ENCODE assay signal across 12 mouse cellular contexts in genomic region chr2:26319109-26319508, GRCm38 (mm10). TPM values are rescaled to one million over a fixed set of nuclear protein-coding genes. Genes with fewer than 3 reads are reported as not detected.
A peak's percentile ranks its signal among the peaks of the same experiment; 100 is the strongest.
DNase-seq lines count a peak whose midpoint lies in the region; ATAC-seq lines count a peak whose summit lies in the region.
"Had no signal": no experiment of that assay in that cellular context is flagged by ENCODE, and none has a peak within 500 bp of the region (broad histone marks: within the 10 kb centered on the region; RNA-seq: fewer than 3 reads in every experiment).

No protein-coding gene starts in this region.

- H3K9me3 ChIP-seq in hindbrain, embryonic 13.5 days, result no peaks in the 10 kb centered on the region
- no peaks in the 10 kb centered on the region for H3K9me3 ChIP-seq in hindbrain, embryonic 16.5 days (ENCODE audit: control insufficient read depth, low read length)
- H3K9me3 ChIP-seq in embryonic facial prominence, embryonic 13.5 days, result no peaks in the 10 kb centered on the region
- H3K9me3 ChIP-seq: heart, embryonic 12.5 days; hindbrain, embryonic 10.5 days had no signal

- H3K9ac ChIP-seq in hindbrain, embryonic 13.5 days, result peak overlapping the region; percentile 55; the same call in 1 of the 2 replicates
- no peak overlapping the region for H3K9ac ChIP-seq in hindbrain, embryonic 16.5 days (ENCODE audit: low read depth, low read length)
- peak overlapping the region; percentile 44; the same call in 1 of the 2 replicates for H3K9ac ChIP-seq in embryonic facial prominence, embryonic 13.5 days
- H3K9ac ChIP-seq: heart, embryonic 12.5 days had no signal

- ATAC-seq in hindbrain, embryonic 13.5 days (ENCODE audit: low FRiP score), result no peak
- ATAC-seq in hindbrain, embryonic 16.5 days, result no peak
- ATAC-seq in embryonic facial prominence, embryonic 13.5 days (ENCODE audit: insufficient number of reproducible peaks, insufficient read depth, low FRiP score, low TSS enrichment, low read depth), result no peak

- H3K4me3 ChIP-seq in hindbrain, embryonic 13.5 days, result no peak overlapping the region
- no peak overlapping the region for H3K4me3 ChIP-seq in hindbrain, embryonic 16.5 days (ENCODE audit: low read length)
- H3K4me3 ChIP-seq in embryonic facial prominence, embryonic 13.5 days, result no peak overlapping the region
- H3K4me3 ChIP-seq: heart, embryonic 12.5 days had no signal

- peaks cover 78% of the 10 kb centered on the region for H3K4me1 ChIP-seq in hindbrain, embryonic 13.5 days (replicated peaks)
- H3K4me1 ChIP-seq in hindbrain, embryonic 16.5 days (ENCODE audit: control insufficient read depth, insufficient read depth, low read depth, low read length), result peaks cover 50% of the 10 kb centered on the region
- peaks cover 49% of the 10 kb centered on the region for H3K4me1 ChIP-seq in embryonic facial prominence, embryonic 13.5 days

- peaks cover 29% of the 10 kb centered on the region for H3K36me3 ChIP-seq in hindbrain, embryonic 13.5 days
- H3K36me3 ChIP-seq in hindbrain, embryonic 16.5 days (ENCODE audit: control insufficient read depth, insufficient read depth, low read length), result peaks cover 14% of the 10 kb centered on the region
- H3K36me3 ChIP-seq in embryonic facial prominence, embryonic 13.5 days, result peaks cover 37% of the 10 kb centered on the region

- DNase-seq in cerebellum, adult 18-20 months, result peak; percentile 69 to 71
- DNase-seq in cerebellum, adult 8-10 months, result no peak
- DNase-seq in brain, adult 2 months (ENCODE audit: low read depth, low spot score), result peak; percentile 67
- no peak for DNase-seq in kidney, adult 11 months
- DNase-seq in left cerebral cortex, adult 9 months (ENCODE audit: low spot score in 2 of 2), result no peak
- DNase-seq: adrenal gland, postnatal 14 days; kidney, adult 8-10 months had no signal

- H3K27me3 ChIP-seq in hindbrain, embryonic 13.5 days, result no peaks in the 10 kb centered on the region
- no peaks in the 10 kb centered on the region for H3K27me3 ChIP-seq in hindbrain, embryonic 16.5 days (replicated peaks; ENCODE audit: control insufficient read depth, insufficient read depth, low read length)
- H3K27me3 ChIP-seq in embryonic facial prominence, embryonic 13.5 days, result no peaks in the 10 kb centered on the region
- H3K27me3 ChIP-seq: heart, embryonic 12.5 days had no signal

- peak overlapping the region; percentile 99; the same call in 1 of the 2 replicates for H3K4me2 ChIP-seq in hindbrain, embryonic 13.5 days
- no peak overlapping the region; the same call in 1 of the 2 replicates for H3K4me2 ChIP-seq in hindbrain, embryonic 16.5 days (ENCODE audit: low read length)
- 0 out of 2 replicates have a peak overlapping the region, but pooled peaks have one; percentile 3 for H3K4me2 ChIP-seq in embryonic facial prominence, embryonic 13.5 days
- H3K4me2 ChIP-seq: heart, embryonic 12.5 days had no signal

- WGBS in hindbrain, embryonic 13.5 days, result 92% methylated on average over 9 of the region's 9 CpGs
- WGBS in hindbrain, embryonic 16.5 days, result 90% methylated on average over 9 of the region's 9 CpGs
- 89% methylated on average over 9 of the region's 9 CpGs for WGBS in embryonic facial prominence, embryonic 13.5 days

- H3K27ac ChIP-seq in hindbrain, embryonic 13.5 days, result no peak overlapping the region
- no peak overlapping the region for H3K27ac ChIP-seq in hindbrain, embryonic 16.5 days (ENCODE audit: low read depth, low read length)
- no peak overlapping the region for H3K27ac ChIP-seq in embryonic facial prominence, embryonic 13.5 days
- H3K27ac ChIP-seq: hindbrain, embryonic 10.5 days had no signal

RNA-seq across cellular contexts. Expression of gene Gpsm1, which starts 3.8 kb away (rescaled TPM):
- polyA plus RNA-seq in hindbrain, embryonic 13.5 days (2015; fragmentation: Nextera tagmentation; extraction: Ambion mirVana), result 149 and 165 TPM in 2 replicates
- 177 and 185 TPM in 2 replicates for polyA plus RNA-seq in hindbrain, embryonic 16.5 days (2015; fragmentation: Nextera tagmentation; extraction: Ambion mirVana)
- 54.8 and 57.0 TPM in 2 replicates for polyA plus RNA-seq in embryonic facial prominence, embryonic 13.5 days (2015; fragmentation: Nextera tagmentation; extraction: Ambion mirVana)

RNA-seq across cellular contexts. Expression of gene Ccdc187, which starts 24.8 kb away (rescaled TPM):
- 0.18 and 0.23 TPM in 2 replicates for polyA plus RNA-seq in hindbrain, embryonic 13.5 days (2015; fragmentation: Nextera tagmentation; extraction: Ambion mirVana)
- polyA plus RNA-seq in hindbrain, embryonic 16.5 days (2015; fragmentation: Nextera tagmentation; extraction: Ambion mirVana), result 0.15 and 0.19 TPM in 2 replicates
- 0.10 and 0.28 TPM in 2 replicates for polyA plus RNA-seq in embryonic facial prominence, embryonic 13.5 days (2015; fragmentation: Nextera tagmentation; extraction: Ambion mirVana)

RNA-seq across cellular contexts. Expression of gene Dnlz, which starts 32.8 kb away (rescaled TPM):
- 29.0 and 29.6 TPM in 2 replicates for polyA plus RNA-seq in hindbrain, embryonic 13.5 days (2015; fragmentation: Nextera tagmentation; extraction: Ambion mirVana)
- polyA plus RNA-seq in hindbrain, embryonic 16.5 days (2015; fragmentation: Nextera tagmentation; extraction: Ambion mirVana), result 30.1 and 32.6 TPM in 2 replicates
- 31.4 and 32.1 TPM in 2 replicates for polyA plus RNA-seq in embryonic facial prominence, embryonic 13.5 days (2015; fragmentation: Nextera tagmentation; extraction: Ambion mirVana)

RNA-seq across cellular contexts. Expression of gene Card9, which starts 41.6 kb away (rescaled TPM):
- polyA plus RNA-seq in hindbrain, embryonic 13.5 days (2015; fragmentation: Nextera tagmentation; extraction: Ambion mirVana), result 1.3 and 1.6 TPM in 2 replicates
- polyA plus RNA-seq in hindbrain, embryonic 16.5 days (2015; fragmentation: Nextera tagmentation; extraction: Ambion mirVana), result 1.9 and 2.9 TPM in 2 replicates
- 0.81 and 1.3 TPM in 2 replicates for polyA plus RNA-seq in embryonic facial prominence, embryonic 13.5 days (2015; fragmentation: Nextera tagmentation; extraction: Ambion mirVana)

Comparison
In these comparisons a context has a peak if more than half of its experiments do, and no peak if none do; other contexts are left out.
1. DNase-seq: peak in cerebellum, adult 18-20 months (2 of 2) and brain, adult 2 months (single experiment); none in cerebellum, adult 8-10 months (single experiment), kidney, adult 11 months (single experiment) and left cerebral cortex, adult 9 months (0 of 2).